Mouse (Mus musculus): ENCODE results near the gene Ptpn20.

DNA sequence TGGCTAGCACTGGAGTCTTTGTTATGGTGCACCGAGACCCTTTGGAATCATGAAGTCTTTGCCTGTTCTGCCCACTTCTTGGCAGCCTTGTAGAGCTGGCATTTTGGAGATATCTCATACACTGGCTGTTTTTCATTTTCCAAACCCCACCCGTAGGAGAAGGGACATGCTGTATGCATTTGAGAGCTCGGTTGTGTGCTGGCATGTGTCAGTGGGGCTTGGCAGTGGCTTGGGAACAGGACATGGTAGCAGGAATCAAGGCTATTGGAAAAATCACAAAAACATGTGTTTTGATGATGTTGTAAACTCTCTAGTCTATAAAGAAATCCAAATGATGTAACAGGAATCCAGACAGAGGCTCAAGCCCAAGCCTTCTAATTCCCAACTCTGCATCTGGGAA lies 89.7 kb downstream of the Ptpn20 start:
- no peak for TF ChIP-seq POLR2A (IDR thresholded peaks at IDR 0.05; ENCODE audit: low read depth, low read length)
- TF ChIP-seq CTCF (IDR thresholded peaks at IDR 0.05; ENCODE audit: extremely low read depth, insufficient read length, insufficient replicate concordance, low read depth, low read length), result no peak

Data from small intestine, adult 2 months (tissue).